Mouse (Mus musculus) heart, adult 9 months (tissue): ENCODE data around the gene Hvcn1.
"Not testable (repeated sequence)": the region's sequence is repeated elsewhere in the genome, so short reads cannot be mapped to it uniquely, and the experiment has no call there.

ENCODE experiments used
- DNase-seq, 2 experiments: peaks; one replicate each; pipeline ENCODE4 v3.0.0; 2022; ENCODE audit warnings: low spot score in 2 of 2

Gene Hvcn1

GRCm38 (mm10) chr5:122206475-122206874 lies at the start of gene Hvcn1:
TSS of gene Hvcn1 (plus strand) at chr5:122206804.
- no peak for DNase-seq

GRCm38 (mm10) chr5:122157827-122158381 lies 48.7 kb upstream of the Hvcn1 start, which contains the start of gene Ppp1cc:
TSS of gene Ppp1cc (plus strand) at chr5:122158278.
- DNase-seq: peak; percentile 92 to 93

GRCm38 (mm10) chr5:122158557-122159515 lies 47.8 kb upstream of the Hvcn1 start:
- DNase-seq: no peak

GRCm38 (mm10) chr5:122163194-122163593 lies 43.4 kb upstream of the Hvcn1 start:
- DNase-seq: no peak

GRCm38 (mm10) chr5:122164011-122164410 lies 42.6 kb upstream of the Hvcn1 start:
- no peak for DNase-seq

GRCm38 (mm10) chr5:122165233-122165915 lies 41.2 kb upstream of the Hvcn1 start:
- no peak for DNase-seq

- DNase-seq: no peak
Observed at GRCm38 (mm10) chr5:122166636-122167161, 39.9 kb upstream of the Hvcn1 start.

GRCm38 (mm10) chr5:122168344-122169069 lies 38.1 kb upstream of the Hvcn1 start:
- no peak for DNase-seq

- no peak for DNase-seq
Observed at GRCm38 (mm10) chr5:122171058-122171457, 35.5 kb upstream of the Hvcn1 start.

- no peak for DNase-seq
Observed at GRCm38 (mm10) chr5:122175402-122175801, 31.2 kb upstream of the Hvcn1 start.

GRCm38 (mm10) chr5:122175961-122176360 lies 30.6 kb upstream of the Hvcn1 start:
- no peak for DNase-seq

GRCm38 (mm10) chr5:122176398-122176797 lies 30.2 kb upstream of the Hvcn1 start:
- peak in 1 of 2 experiments; percentile 61 for DNase-seq

GRCm38 (mm10) chr5:122179665-122180064 lies 26.9 kb upstream of the Hvcn1 start:
- DNase-seq: no peak

GRCm38 (mm10) chr5:122184283-122184806 lies 22.3 kb upstream of the Hvcn1 start:
- DNase-seq: no peak

- not testable (repeated sequence) for DNase-seq
Observed at GRCm38 (mm10) chr5:122184858-122185257, 21.7 kb upstream of the Hvcn1 start.

GRCm38 (mm10) chr5:122189115-122189514 lies 17.5 kb upstream of the Hvcn1 start:
- no peak for DNase-seq

- no peak for DNase-seq
Observed at GRCm38 (mm10) chr5:122190465-122190864, 16.1 kb upstream of the Hvcn1 start.

GRCm38 (mm10) chr5:122191269-122192063 lies 15.1 kb upstream of the Hvcn1 start:
- DNase-seq: no peak

GRCm38 (mm10) chr5:122192347-122192746 lies 14.3 kb upstream of the Hvcn1 start:
- no peak for DNase-seq

GRCm38 (mm10) chr5:122200872-122201271 lies 5.7 kb upstream of the Hvcn1 start:
- DNase-seq: no peak
